Mouse (Mus musculus): Measurements from ENCODE around the gene As3mt.

- TF ChIP-seq CTCF (conservative IDR thresholded peaks at IDR 0.05; ENCODE audit: low read length) (no peak), NANOG (IDR thresholded peaks at IDR 0.05; ENCODE audit: borderline replicate concordance, low read length) (no peak)
Measured at GRCm38 (mm10) chr19:46761247-46761946, 54.1 kb downstream of the As3mt start, which contains the start of gene Cnnm2.
